Mouse (Mus musculus) hindbrain, embryonic 12.5 days (tissue): ENCODE data around the gene BC030870. TPM values are rescaled to one million over a fixed set of nuclear protein-coding genes. Genes with fewer than 3 reads are reported as not detected.
"Not testable (repeated sequence)": the region's sequence is repeated elsewhere in the genome, so short reads cannot be mapped to it uniquely, and the experiment has no call there.

Source experiments
- ATAC-seq: fragments of 200-750 bp; cut with Nextera tagmentation; 2 replicates; pipeline ENCODE4 v1.8.0; 2017; ENCODE audit warnings: moderate TSS enrichment; ENCODE audit not compliant: low FRiP score
- H3K27ac ChIP-seq: fragments of 300-500 bp; sonication (generic); 2 replicates; pipeline ENCODE4 v1.5.1; 2016; ENCODE audit warnings: mild to moderate bottlenecking
- H3K27me3 ChIP-seq: fragments of 300-500 bp; sonication (generic); 2 replicates; pipeline ENCODE4 v1.6.1; 2016; ENCODE audit warnings: mild to moderate bottlenecking
- H3K36me3 ChIP-seq: fragments of 300-500 bp; sonication (generic); 2 replicates; pipeline ENCODE4 v1.6.1; 2016; ENCODE audit warnings: mild to moderate bottlenecking
- H3K4me1 ChIP-seq: fragments of 300-500 bp; sonication (generic); 2 replicates; pipeline ENCODE4 v1.6.1; 2016
- H3K4me2 ChIP-seq: fragments of 300-500 bp; sonication (generic); replicated peaks from 2 replicates; pipeline ENCODE4 v1.6.1; 2016; ENCODE audit warnings: mild to moderate bottlenecking
- H3K4me3 ChIP-seq: fragments of 300-500 bp; sonication (generic); 2 replicates; pipeline ENCODE4 v1.5.1; 2016; ENCODE audit warnings: mild to moderate bottlenecking
- H3K9ac ChIP-seq: fragments of 300-500 bp; sonication (generic); 2 replicates; pipeline ENCODE4 v1.6.1; 2016; ENCODE audit warnings: mild to moderate bottlenecking, moderate library complexity
- H3K9me3 ChIP-seq: fragments of 300-500 bp; sonication (generic); replicated peaks from 2 replicates; pipeline ENCODE4 v1.6.1; 2016; ENCODE audit warnings: mild to moderate bottlenecking
- WGBS: fragments of 180-500 bp; shearing (Covaris S2); methylation state at CpG from one replicate; pipeline ENCODE4 v1.1.7; 2016; 5-methylcytosine and 5-hydroxymethylcytosine counted together
- polyA plus RNA-seq: library from polyadenylated mRNA; unstranded; fragments of >200 nt; fragmentation: Nextera tagmentation; extraction: Ambion mirVana; gene quantifications from 2 replicates; pipeline ENCODE4 v1.2.1, GENCODE M21; 2016

BC030870 gene
- not detected in 2 replicates for polyA plus RNA-seq

DNA sequence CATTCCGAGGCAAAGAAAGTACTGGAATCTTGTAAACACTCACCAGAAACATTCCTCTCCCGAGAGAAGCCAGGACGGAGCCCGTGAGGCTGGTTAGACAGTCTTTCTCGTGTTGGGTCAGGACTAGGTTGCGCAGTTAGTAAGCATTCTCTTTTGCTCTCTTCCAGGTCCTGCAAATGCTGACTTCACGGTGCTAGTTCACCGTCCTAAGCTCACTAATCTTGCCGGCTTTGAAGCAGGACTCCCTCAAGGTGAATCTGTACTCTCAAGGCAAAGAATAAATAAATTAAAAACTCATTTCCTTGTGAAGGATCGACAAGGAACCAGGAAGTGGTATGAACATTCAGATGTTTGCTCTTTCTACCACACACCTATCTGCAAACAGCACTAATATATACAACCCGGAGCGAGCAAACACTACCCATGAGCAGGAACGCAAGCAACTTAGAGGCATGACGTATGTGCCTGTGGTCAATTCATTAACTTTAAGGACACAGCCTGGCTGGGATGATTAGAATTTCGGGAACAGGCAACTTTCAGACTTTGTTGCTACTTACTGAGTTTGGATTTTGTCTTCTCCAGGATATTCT is at the start of gene BC030870:
TSS of gene BC030870 (minus strand) at position 365 of the 590 bp plus-strand sequence.
- no peak within 1 kb of the TSS for H3K4me3 ChIP-seq
- no peak for ATAC-seq
- no peak within 1 kb of the TSS for H3K27ac ChIP-seq
- no peaks in the 10 kb centered on the region for H3K27me3 ChIP-seq
- no peaks in the 10 kb centered on the region for H3K9me3 ChIP-seq
- H3K4me1 ChIP-seq = no peaks in the 10 kb centered on the region
- 88% methylated on average over 15 of the region's 15 CpGs for WGBS
- H3K36me3 ChIP-seq = no peaks in the 10 kb centered on the region
- no peak within 1 kb of the TSS for H3K4me2 ChIP-seq
- H3K9ac ChIP-seq = no peak within 1 kb of the TSS

DNA sequence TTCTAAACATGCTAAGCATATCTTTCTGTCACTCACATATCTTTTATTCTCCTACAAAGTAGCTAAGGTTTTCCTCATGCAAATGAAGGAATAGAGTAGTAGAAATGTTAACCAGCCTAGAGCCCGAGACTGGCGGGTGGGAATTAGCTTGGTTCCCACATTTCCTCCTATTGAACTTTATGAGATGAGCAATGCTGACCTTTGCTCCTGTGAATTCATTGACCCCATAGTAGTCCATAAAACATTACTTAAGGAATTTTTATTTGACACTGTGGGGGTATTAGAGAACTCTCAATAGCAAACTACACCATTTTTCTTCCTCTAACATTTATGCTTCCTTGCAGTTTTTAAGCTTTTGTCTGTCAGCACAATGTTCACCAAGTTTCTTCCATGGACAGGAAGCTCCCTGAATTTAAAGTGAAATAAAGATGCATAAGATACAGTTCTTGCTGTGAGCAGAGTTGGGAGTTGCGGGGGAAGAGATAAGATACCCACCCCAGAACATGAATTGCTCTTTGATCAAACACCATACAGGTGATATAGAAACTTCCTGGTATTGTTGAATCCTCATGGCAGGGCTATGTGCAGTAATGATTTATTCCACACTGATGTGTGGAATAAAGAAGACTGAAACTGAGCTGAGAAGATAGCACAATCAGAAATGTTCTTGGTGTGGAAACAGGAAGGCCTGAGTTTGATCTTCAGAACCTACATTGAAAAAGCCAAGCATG is 45.5 kb upstream of the BC030870 start:
- WGBS = 74% methylated on average over 3 of the region's 3 CpGs
- no peaks in the 10 kb centered on the region for H3K9me3 ChIP-seq
- no peak for ATAC-seq

GRCm38 (mm10) chr8:65169184-65169583 is 39.8 kb upstream of the BC030870 start:
- no peaks in the 10 kb centered on the region for H3K36me3 ChIP-seq
- H3K27ac ChIP-seq = no peak overlapping the region
- no peak for ATAC-seq
- H3K9me3 ChIP-seq = no peaks in the 10 kb centered on the region
- H3K27me3 ChIP-seq = no peaks in the 10 kb centered on the region
- H3K4me1 ChIP-seq = no peaks in the 10 kb centered on the region
- H3K4me2 ChIP-seq = no peak overlapping the region
- H3K9ac ChIP-seq = no peak overlapping the region
- no peak overlapping the region for H3K4me3 ChIP-seq
- 81% methylated on average over 3 of the region's 3 CpGs for WGBS

More for the DNA sequence above, 45.5 kb upstream of the BC030870 start:
- H3K4me1 ChIP-seq = no peaks in the 10 kb centered on the region
- H3K4me2 ChIP-seq = no peak overlapping the region
- H3K4me3 ChIP-seq = no peak overlapping the region
- no peak overlapping the region for H3K27ac ChIP-seq
- no peaks in the 10 kb centered on the region for H3K27me3 ChIP-seq
- no peak overlapping the region for H3K9ac ChIP-seq
- no peaks in the 10 kb centered on the region for H3K36me3 ChIP-seq

GRCm38 (mm10) chr8:65160676-65161075 is 31.3 kb upstream of the BC030870 start:
- H3K4me2 ChIP-seq, H3K27ac ChIP-seq, H3K9me3 ChIP-seq, ATAC-seq, H3K4me3 ChIP-seq, H3K27me3 ChIP-seq, H3K9ac ChIP-seq, H3K36me3 ChIP-seq, H3K4me1 ChIP-seq: not testable (repeated sequence)
- WGBS = 75% methylated on average over 1 of the region's 1 CpGs

DNA sequence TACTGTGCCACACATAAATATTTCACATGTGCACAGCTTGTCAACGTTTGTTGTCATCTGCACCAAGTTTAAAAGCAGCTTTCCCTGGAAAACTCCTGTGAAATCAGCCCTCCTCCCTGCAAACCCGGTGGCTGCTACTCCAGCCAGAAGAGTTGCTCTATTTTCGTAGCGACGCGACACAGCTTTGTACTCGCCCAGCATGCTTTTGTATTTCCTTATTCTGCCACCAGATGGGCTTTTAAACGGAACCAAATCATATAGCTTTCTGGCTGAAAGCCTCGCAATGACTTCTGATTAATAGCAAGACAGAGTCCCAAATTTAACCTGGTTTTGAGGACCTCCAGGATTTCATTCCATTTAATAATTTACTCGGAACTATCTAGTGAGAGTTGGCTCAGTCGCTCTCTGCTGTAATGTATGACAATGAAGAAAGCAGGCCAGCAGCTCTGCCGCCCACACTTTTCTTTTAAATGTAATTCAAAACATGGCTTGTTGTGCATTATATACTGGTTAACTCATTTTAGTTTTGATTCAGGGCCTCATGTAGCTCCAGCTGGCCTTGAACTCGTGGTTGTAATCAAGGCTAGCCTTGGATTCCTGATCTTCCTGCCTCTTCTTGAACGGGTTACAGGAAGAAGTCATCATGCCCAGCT is 29.9 kb upstream of the BC030870 start:
- Histone ChIP-seq H3K36me3 (no peaks in the 10 kb centered on the region), H3K4me1 (no peaks in the 10 kb centered on the region), H3K27me3 (no peaks in the 10 kb centered on the region), H3K9me3 (no peaks in the 10 kb centered on the region), H3K27ac (no peak overlapping the region), H3K4me3 (no peak overlapping the region), H3K4me2 (no peak overlapping the region), H3K9ac (no peak overlapping the region)
- ATAC-seq = no peak
- 65% methylated on average over 14 of the region's 14 CpGs for WGBS

DNA sequence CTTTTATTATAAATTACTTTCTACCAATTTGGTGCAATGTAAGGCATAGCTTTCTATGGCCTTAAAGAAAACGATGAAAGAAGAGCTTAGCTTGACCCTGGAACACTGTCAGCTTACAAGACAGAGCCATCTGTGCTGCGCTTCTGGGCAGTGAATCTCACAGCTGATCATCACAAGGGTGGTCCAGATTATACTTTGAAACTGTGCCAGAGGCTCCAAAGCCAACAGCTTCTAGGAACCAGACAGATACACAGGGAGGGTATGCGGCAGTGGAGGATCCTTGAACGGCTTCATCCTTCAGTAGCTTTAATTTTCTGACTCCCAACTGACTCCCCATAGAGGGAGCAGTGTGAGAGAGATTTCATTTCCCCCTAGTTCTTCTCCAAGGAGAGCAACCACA is 28.5 kb upstream of the BC030870 start:
- ATAC-seq = no peak
- H3K36me3 ChIP-seq = no peaks in the 10 kb centered on the region
- no peak overlapping the region for H3K27ac ChIP-seq
- H3K9ac ChIP-seq = no peak overlapping the region
- no peaks in the 10 kb centered on the region for H3K4me1 ChIP-seq
- H3K27me3 ChIP-seq = no peaks in the 10 kb centered on the region
- H3K9me3 ChIP-seq = no peaks in the 10 kb centered on the region
- no peak overlapping the region for H3K4me3 ChIP-seq
- 84% methylated on average over 4 of the region's 4 CpGs for WGBS
- no peak overlapping the region for H3K4me2 ChIP-seq

DNA sequence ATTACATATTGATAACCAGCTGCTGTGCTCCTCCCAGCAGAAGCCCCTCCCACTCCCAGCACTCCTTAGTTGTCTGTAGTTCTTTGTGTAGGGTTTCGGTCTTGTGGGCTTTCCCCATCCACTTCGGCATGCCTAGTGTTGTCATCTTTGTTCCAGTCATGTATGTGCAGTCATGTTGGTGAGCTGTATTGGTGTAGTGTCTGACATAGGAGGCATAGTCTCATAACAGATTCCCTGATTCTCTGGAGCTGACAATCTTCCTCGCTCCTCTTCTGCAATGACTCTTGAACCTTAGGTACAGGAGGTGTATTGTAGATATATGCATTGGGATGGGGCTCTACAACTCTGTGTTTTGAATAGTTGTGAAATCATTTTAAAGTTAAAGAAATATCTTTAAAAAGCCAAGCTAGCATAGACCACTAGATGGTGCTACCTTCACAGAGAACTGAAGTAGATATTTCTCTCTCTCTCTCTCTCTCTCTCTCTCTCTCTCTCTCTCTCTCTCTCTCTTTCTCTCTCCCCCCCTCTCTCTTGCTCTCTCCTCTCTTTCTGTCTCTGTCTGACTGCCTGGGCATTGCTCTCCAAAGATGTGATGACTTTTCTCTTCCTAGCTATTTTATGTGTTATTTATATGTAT is 9.6 kb upstream of the BC030870 start:
- Histone ChIP-seq H3K4me2 (no peak overlapping the region), H3K9me3 (no peaks in the 10 kb centered on the region), H3K27ac (no peak overlapping the region), H3K36me3 (no peaks in the 10 kb centered on the region), H3K4me1 (no peaks in the 10 kb centered on the region), H3K9ac (no peak overlapping the region), H3K27me3 (no peaks in the 10 kb centered on the region), H3K4me3 (no peak overlapping the region)
- WGBS = 79% methylated on average over 3 of the region's 3 CpGs
- 0 out of 2 replicates have a peak, but pooled peaks have one; percentile 22 for ATAC-seq

- Histone ChIP-seq H3K4me2 (no peak overlapping the region), H3K27ac (no peak overlapping the region), H3K9me3 (no peaks in the 10 kb centered on the region), H3K36me3 (no peaks in the 10 kb centered on the region), H3K4me1 (no peaks in the 10 kb centered on the region), H3K9ac (no peak overlapping the region), H3K4me3 (no peak overlapping the region), H3K27me3 (no peaks in the 10 kb centered on the region)
- no peak for ATAC-seq
- WGBS = 85% methylated on average over 3 of the region's 3 CpGs
Measured at GRCm38 (mm10) chr8:65126454-65126853, 2.9 kb downstream of the BC030870 start.

DNA sequence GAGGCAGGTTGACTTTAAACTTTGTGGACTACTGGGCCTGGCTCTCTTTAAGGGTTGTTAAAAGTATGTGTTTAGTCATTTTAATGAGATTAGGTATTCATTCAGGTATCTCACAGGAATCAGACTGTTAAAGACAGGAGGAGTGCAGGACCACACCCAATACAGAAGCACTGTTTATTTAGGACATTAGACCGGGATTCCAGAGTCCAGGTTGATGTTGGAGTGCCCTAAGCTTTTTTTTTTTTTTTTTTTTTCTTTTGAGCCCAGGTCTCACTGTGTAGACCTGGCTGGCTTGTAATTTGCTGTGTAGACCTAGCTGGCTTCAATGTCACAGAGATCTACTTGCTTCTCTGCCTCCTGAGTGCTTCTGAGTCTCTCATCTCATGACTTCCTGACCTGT is 3.3 kb downstream of the BC030870 start:
- Histone ChIP-seq H3K4me1 (no peaks in the 10 kb centered on the region), H3K27ac (no peak overlapping the region), H3K9me3 (no peaks in the 10 kb centered on the region), H3K27me3 (no peaks in the 10 kb centered on the region), H3K36me3 (no peaks in the 10 kb centered on the region), H3K9ac (no peak overlapping the region), H3K4me2 (no peak overlapping the region), H3K4me3 (no peak overlapping the region)
- ATAC-seq = no peak
- 83% methylated on average over 1 of the region's 1 CpGs for WGBS

GRCm38 (mm10) chr8:65112092-65112491 is 17.3 kb downstream of the BC030870 start:
- Histone ChIP-seq H3K4me2 (no peak overlapping the region), H3K4me1 (no peaks in the 10 kb centered on the region), H3K27me3 (no peaks in the 10 kb centered on the region), H3K27ac (no peak overlapping the region), H3K9me3 (no peaks in the 10 kb centered on the region), H3K4me3 (no peak overlapping the region), H3K9ac (no peak overlapping the region), H3K36me3 (no peaks in the 10 kb centered on the region)
- no peak for ATAC-seq
- WGBS = 83% methylated on average over 6 of the region's 6 CpGs

GRCm38 (mm10) chr8:65110285-65110691 is 19.1 kb downstream of the BC030870 start:
- Histone ChIP-seq H3K27ac (no peak overlapping the region), H3K9ac (no peak overlapping the region), H3K9me3 (no peaks in the 10 kb centered on the region), H3K36me3 (no peaks in the 10 kb centered on the region), H3K27me3 (no peaks in the 10 kb centered on the region), H3K4me1 (no peaks in the 10 kb centered on the region), H3K4me2 (no peak overlapping the region), H3K4me3 (no peak overlapping the region)
- peak; percentile 74 for ATAC-seq
- WGBS = 47% methylated on average over 5 of the region's 5 CpGs

DNA sequence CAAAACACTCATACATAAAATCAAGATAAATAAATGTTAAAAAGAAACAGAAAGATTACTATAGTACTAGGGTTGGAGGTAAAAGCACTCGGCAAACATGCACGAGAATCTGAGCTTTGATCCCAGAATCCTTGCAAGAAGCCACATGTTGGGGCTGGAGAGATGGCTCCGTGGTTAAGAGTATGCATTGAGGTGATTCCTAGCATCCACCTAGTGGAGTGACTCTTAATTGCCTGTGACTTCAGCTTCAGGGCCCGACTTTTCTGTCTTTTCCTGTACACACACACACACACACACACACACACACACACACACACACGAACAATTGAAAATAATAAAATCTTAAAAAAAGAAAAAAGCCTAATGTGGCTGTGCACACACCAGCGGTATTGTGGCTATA is 20.4 kb downstream of the BC030870 start:
- H3K4me2 ChIP-seq = no peak overlapping the region
- H3K27me3 ChIP-seq = no peaks in the 10 kb centered on the region
- no peaks in the 10 kb centered on the region for H3K9me3 ChIP-seq
- no peaks in the 10 kb centered on the region for H3K36me3 ChIP-seq
- H3K27ac ChIP-seq = no peak overlapping the region
- no peak overlapping the region for H3K4me3 ChIP-seq
- H3K9ac ChIP-seq = no peak overlapping the region
- H3K4me1 ChIP-seq = no peaks in the 10 kb centered on the region
- WGBS = 73% methylated on average over 6 of the region's 6 CpGs
- ATAC-seq = no peak
